8 mouse cellular contexts compared by ENCODE assay signal in the genomic region with DNA sequence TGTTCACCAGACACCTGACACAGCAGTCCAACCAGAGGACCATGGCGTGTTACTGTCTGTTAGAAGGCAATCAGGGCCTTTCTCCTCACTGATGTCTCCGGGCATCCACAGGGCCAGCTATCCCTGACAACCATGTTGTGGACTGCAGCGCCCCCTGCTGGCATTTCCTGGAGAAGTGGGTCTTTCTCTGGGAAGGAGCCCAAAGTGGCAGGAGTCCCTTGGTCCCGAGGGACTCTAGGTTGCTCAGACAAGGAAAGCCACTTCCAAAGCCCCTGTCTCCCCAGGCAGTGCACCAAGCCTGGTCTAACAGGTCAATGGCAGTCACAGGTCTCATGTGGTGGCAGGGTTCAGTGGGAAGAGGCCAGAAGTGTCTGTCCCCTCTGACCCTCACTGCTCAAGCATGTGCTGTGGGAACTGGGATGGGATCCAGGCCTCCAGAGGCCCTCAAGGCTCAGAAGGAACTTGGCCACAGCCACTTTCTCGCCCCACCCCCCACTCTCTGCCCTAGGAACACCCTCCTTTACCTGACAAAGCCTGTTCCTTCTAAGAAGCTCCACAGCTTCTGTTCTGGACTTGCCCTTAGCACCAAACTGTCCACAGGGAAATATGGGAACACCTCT. TPM values are rescaled to one million over a fixed set of nuclear protein-coding genes. Genes with fewer than 3 reads are reported as not detected.
A peak's percentile ranks its signal among the peaks of the same experiment; 100 is the strongest.
DNase-seq lines count a peak whose midpoint lies in the region; ATAC-seq lines count a peak whose summit lies in the region.

No protein-coding gene starts in this region.

- no peaks in the 10 kb centered on the region for H3K36me3 ChIP-seq in heart, embryonic 16.5 days (ENCODE audit: control insufficient read depth, insufficient read depth)
- no peaks in the 10 kb centered on the region; the same call in 1 of the 2 replicates for H3K36me3 ChIP-seq in splenic B cell, adult 2 months (ENCODE audit: control insufficient read depth, insufficient read depth, low read length, poor library complexity, severe bottlenecking)

- 28% methylated on average over 5 of the region's 5 CpGs for WGBS in heart, embryonic 16.5 days

- H3K9me3 ChIP-seq in heart, embryonic 16.5 days (replicated peaks; ENCODE audit: control insufficient read depth, low read length) = no peaks in the 10 kb centered on the region

- no peak for ATAC-seq in heart, embryonic 16.5 days (replicated peaks; ENCODE audit: extremely low read depth, insufficient read depth, low FRiP score)
- 0 out of 2 replicates have a peak, but pooled peaks have one; percentile 18 for ATAC-seq in megakaryocyte-erythroid progenitor cell, adult 5-6 weeks (replicated peaks; ENCODE audit: low FRiP score, low TSS enrichment, poor library complexity, severe bottlenecking)

- intact Hi-C loops in left cerebral cortex, postnatal 10 days (cut with DNase I) = no loop called here

- no peaks in the 10 kb centered on the region for H3K27me3 ChIP-seq in heart, embryonic 16.5 days (ENCODE audit: control insufficient read depth, insufficient read depth, low read length)
- no peaks in the 10 kb centered on the region for H3K27me3 ChIP-seq in splenic B cell, adult 2 months (ENCODE audit: control insufficient read depth, insufficient read depth, low read length, poor library complexity, severe bottlenecking)

- H3K4me3 ChIP-seq in heart, embryonic 16.5 days (ENCODE audit: low read length) = no peak overlapping the region

- peaks cover 38% of the 10 kb centered on the region for H3K4me1 ChIP-seq in heart, embryonic 16.5 days (ENCODE audit: control insufficient read depth, insufficient read depth, low read length)

- H3K9ac ChIP-seq in heart, embryonic 16.5 days (ENCODE audit: low read length) = peak overlapping the region; percentile 18; the same call in 1 of the 2 replicates

- H3K27ac ChIP-seq in heart, embryonic 16.5 days (ENCODE audit: low read length) = no peak overlapping the region

- peak; percentile 75 for DNase-seq in gastrocnemius, adult 18-20 months (ENCODE audit: low spot score)
- DNase-seq in gastrocnemius, postnatal 25 days = no peak
- DNase-seq in ZHBTc4 (ENCODE audit: low read depth, low spot score) = peak; percentile 83
- DNase-seq in embryo, embryonic 10 days (ENCODE audit: low spot score) = peak; percentile 75
- peak; percentile 47 to 87 for DNase-seq in left cerebral cortex, postnatal 10 days (ENCODE audit: extremely low spot score in 1 of 2, low spot score in 2 of 2)
- peak; percentile 65 for DNase-seq in splenic B cell, adult 2 months (ENCODE audit: low read depth, low spot score)

- H3K4me2 ChIP-seq in heart, embryonic 16.5 days (ENCODE audit: low read depth, low read length) = no peak overlapping the region

RNA-seq across cellular contexts. Expression of a gene that starts 3.9 kb away (rescaled TPM):
- total RNA-seq in gastrocnemius, adult 18-20 months (2021) = 10 to 100 TPM in 1 of 2 experiments, 1 to 10 TPM in 1; 9.6 to 11.1 TPM
- 1 to 10 TPM; 8.4 to 9.3 TPM for total RNA-seq in gastrocnemius, postnatal 25 days (2021)
- 15.0 and 16.5 TPM in 2 replicates for polyA plus RNA-seq in heart, embryonic 16.5 days (2015; fragmentation: Nextera tagmentation; extraction: Ambion mirVana)
- 10 to 100 TPM; 49.5 to 49.6 TPM for total RNA-seq in left cerebral cortex, postnatal 10 days (2021)
- 52.1 and 57.1 TPM in 2 replicates for total RNA-seq in megakaryocyte-erythroid progenitor cell, adult 5-6 weeks (2014; fragmentation: Nextera tagmentation)
- total RNA-seq in megakaryocyte-erythroid progenitor cell, adult 5-6 weeks (2017) = 9.8 and 15.3 TPM in 2 replicates

RNA-seq across cellular contexts. Expression of a gene that starts 18.5 kb away (rescaled TPM):
- not detected for total RNA-seq in gastrocnemius, adult 18-20 months (2021)
- not detected for total RNA-seq in gastrocnemius, postnatal 25 days (2021)
- 0.03 and 0.04 TPM in 2 replicates for polyA plus RNA-seq in heart, embryonic 16.5 days (2015; fragmentation: Nextera tagmentation; extraction: Ambion mirVana)
- under 1 TPM; 0.14 to 0.49 TPM for total RNA-seq in left cerebral cortex, postnatal 10 days (2021)
- total RNA-seq in megakaryocyte-erythroid progenitor cell, adult 5-6 weeks (2014; fragmentation: Nextera tagmentation) = not detected in 2 replicates
- total RNA-seq in megakaryocyte-erythroid progenitor cell, adult 5-6 weeks (2017) = not detected in 2 replicates

RNA-seq across cellular contexts. Expression of a gene that starts 19.7 kb away (rescaled TPM):
- 1 to 10 TPM; 1.5 to 1.9 TPM for total RNA-seq in gastrocnemius, adult 18-20 months (2021)
- total RNA-seq in gastrocnemius, postnatal 25 days (2021) = 1 to 10 TPM; 1.2 to 2.0 TPM
- polyA plus RNA-seq in heart, embryonic 16.5 days (2015; fragmentation: Nextera tagmentation; extraction: Ambion mirVana) = 5.8 and 6.0 TPM in 2 replicates
- total RNA-seq in left cerebral cortex, postnatal 10 days (2021) = 10 to 100 TPM; 40.1 to 46.3 TPM
- total RNA-seq in megakaryocyte-erythroid progenitor cell, adult 5-6 weeks (2014; fragmentation: Nextera tagmentation) = 21.0 and 24.9 TPM in 2 replicates
- 7.2 and 14.6 TPM in 2 replicates for total RNA-seq in megakaryocyte-erythroid progenitor cell, adult 5-6 weeks (2017)

RNA-seq across cellular contexts. Expression of a gene that starts 32.7 kb away (rescaled TPM):
- total RNA-seq in gastrocnemius, adult 18-20 months (2021) = 10 to 100 TPM; 62.4 to 64.3 TPM
- total RNA-seq in gastrocnemius, postnatal 25 days (2021) = 10 to 100 TPM; 53.8 to 58.8 TPM
- polyA plus RNA-seq in heart, embryonic 16.5 days (2015; fragmentation: Nextera tagmentation; extraction: Ambion mirVana) = 79.5 and 91.7 TPM in 2 replicates
- total RNA-seq in left cerebral cortex, postnatal 10 days (2021) = 100 to 1,000 TPM; 191 to 194 TPM
- 55.0 and 63.1 TPM in 2 replicates for total RNA-seq in megakaryocyte-erythroid progenitor cell, adult 5-6 weeks (2014; fragmentation: Nextera tagmentation)
- 13.7 and 19.4 TPM in 2 replicates for total RNA-seq in megakaryocyte-erythroid progenitor cell, adult 5-6 weeks (2017)

RNA-seq across cellular contexts. Expression of a gene that starts 45.2 kb away (rescaled TPM):
- 10 to 100 TPM; 19.0 to 20.1 TPM for total RNA-seq in gastrocnemius, adult 18-20 months (2021)
- total RNA-seq in gastrocnemius, postnatal 25 days (2021) = 10 to 100 TPM; 14.3 to 18.4 TPM
- 60.1 and 68.4 TPM in 2 replicates for polyA plus RNA-seq in heart, embryonic 16.5 days (2015; fragmentation: Nextera tagmentation; extraction: Ambion mirVana)
- total RNA-seq in left cerebral cortex, postnatal 10 days (2021) = 10 to 100 TPM; 37.5 to 37.9 TPM
- 56.1 and 71.8 TPM in 2 replicates for total RNA-seq in megakaryocyte-erythroid progenitor cell, adult 5-6 weeks (2014; fragmentation: Nextera tagmentation)
- 12.7 and 23.3 TPM in 2 replicates for total RNA-seq in megakaryocyte-erythroid progenitor cell, adult 5-6 weeks (2017)
